Mouse (Mus musculus) cerebellum, postnatal 10 days (tissue): Measurements from ENCODE around the gene Nol12.
A peak's percentile ranks its signal among the peaks of the same experiment; 100 is the strongest.

Source experiments
- DNase-seq, 2 experiments: peaks; one replicate each; pipeline ENCODE4 v3.0.0; 2021; ENCODE audit warnings: mixed read lengths in 2 of 2

Gene Nol12

DNA sequence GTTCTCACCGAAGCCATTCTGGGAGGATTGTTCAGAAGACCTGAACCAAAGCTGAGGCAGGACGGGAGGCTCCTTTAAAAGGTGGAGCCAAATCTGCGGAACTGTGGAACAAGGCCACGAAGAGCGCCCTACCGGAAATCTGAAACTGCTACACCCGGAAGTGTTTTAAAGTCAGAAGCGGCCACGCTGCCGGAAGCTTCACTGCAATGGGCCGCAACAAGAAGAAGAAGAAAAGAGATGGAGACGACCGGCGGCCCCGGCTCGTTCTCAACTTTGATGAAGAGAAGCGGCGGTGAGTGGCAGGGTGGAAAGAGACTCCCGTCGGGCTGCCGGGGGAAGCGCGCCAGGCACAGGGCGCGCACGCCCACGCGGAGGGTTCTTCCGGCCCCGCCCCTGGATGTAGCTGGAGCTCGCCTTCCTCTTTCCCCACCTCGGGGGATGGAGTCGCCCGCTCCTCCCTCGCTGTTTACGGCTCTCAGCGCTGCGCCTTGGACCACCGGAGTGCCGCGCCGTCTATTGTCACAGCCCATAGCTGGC, at the start of gene Nol12:
Gene Nol12, plus strand, starts transcription at position 150 of the 537 bp plus-strand sequence.
- peak; percentile 90 for DNase-seq

DNA sequence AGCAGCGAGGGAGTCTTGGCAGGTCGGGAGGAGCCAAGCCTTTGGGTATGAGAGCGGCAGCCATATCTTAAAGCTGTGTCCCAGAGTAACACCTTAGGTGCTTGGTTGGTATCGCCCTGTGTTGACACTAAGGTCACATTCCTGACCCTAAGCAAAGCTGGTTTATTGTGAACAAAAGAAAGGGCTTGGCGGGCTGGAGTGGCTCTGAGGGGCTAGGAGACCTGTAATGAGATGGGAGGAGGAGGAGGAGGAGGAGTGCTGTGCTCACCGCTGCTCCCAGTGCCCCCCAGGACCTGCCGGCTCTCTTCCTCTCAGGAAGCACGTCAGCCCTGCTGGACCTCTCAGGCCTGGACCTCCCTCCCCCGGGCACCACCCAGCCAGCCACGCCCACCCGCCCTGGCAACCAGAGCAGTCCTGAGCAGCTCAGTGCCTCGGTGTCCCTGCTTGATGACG, 45.3 kb upstream of the Nol12 start:
- DNase-seq: no peak

DNA sequence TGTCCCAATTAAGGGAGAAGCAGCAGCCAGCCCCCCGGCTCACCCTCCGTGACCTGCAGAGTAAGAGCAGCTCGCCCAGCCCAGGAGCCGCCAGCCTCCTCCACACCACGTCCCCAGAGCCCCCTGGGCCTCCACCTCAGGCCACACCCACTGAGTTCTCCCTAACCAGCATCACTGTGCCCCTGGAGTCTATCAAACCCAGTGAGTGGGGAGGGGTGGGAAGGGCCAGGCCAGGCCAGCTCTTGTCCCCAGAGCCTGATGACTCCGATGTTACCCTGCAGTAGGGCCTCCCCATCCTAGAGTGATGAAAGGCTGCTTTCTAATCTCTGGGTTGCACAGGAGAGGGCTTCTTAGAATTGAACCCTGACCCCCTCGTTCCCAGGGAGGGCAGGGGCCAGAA, 42.3 kb upstream of the Nol12 start:
- DNase-seq: no peak

DNA sequence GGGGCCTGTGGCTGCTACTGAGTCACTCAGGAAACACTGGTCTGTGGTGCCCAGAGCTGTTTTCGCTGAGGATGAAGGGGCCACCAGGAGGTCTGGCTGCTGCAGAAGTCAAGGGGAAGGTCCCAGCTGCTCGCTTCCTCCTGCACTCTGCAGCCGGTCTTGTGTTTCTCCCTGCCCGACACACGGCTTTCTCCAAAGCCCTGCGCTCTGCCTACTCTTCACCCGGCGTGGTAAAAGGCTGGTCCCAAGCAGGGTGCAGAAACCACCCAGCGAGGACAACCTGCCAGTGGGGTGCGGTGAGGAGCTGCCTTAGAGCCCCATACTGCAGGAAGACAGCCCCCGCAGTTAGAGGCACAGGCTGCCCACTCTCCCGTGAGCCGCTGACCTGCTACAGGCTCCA, 40.0 kb upstream of the Nol12 start:
- DNase-seq: no peak

DNA sequence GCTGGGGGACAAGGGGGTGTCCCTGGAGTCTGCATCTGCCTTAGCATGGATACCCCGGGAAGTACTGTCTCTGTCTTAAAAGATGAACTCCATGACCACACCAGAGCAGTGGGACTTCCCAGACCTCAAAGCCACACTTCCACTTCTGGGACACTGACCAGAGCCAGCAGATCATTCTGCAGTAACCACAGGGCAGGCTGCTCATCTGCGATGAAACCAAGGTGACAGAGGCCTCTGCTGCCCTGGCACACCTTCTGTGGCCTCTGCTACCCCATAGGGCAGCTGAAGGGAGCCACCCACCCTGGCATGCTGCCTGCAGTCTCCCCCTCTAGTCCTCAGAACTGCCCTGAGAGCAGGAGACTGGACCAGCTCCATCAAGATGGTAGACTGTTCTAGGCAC, 39.0 kb upstream of the Nol12 start:
- DNase-seq: peak; percentile 48 to 50

DNA sequence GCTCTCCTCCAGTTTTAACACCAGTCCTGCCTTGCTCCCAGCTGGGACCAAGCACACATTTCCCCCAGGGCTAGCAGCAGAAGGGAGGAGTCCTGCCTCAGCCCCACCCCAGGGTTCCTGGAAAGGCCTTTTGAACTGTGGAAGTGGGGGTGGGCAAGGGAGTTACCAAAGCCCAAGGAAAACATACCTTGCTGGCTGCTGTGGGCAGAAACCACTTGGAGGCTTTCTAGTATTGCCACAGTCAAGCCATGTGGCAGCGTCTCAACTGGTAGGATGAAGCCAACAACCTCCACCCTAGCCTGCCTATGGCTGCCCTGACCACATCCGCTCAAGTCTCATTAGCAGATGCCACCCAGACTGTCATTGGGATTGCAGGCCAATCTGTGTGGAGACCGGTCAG, 38.6 kb upstream of the Nol12 start:
- peak; percentile 46 to 47 for DNase-seq

DNA sequence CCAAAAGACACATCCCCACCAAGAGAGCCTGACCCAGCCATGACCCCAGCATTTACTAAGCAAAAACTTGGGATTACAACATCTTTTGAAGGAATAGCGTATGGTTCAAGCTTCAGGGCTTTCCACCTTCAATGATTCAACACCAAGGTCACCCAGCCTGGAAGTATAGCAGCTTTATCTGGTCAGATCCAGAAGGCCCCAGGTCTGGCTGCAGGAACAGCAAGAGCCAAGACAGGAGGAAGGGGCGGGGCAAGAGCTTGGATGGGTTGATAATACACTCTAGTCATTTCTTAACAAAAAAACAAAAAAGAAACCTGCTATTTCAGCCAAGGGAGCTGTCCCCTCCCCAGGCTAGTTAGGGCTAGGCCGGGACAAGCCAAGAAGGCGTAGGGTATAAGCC, 37.2 kb upstream of the Nol12 start:
- DNase-seq: no peak

DNA sequence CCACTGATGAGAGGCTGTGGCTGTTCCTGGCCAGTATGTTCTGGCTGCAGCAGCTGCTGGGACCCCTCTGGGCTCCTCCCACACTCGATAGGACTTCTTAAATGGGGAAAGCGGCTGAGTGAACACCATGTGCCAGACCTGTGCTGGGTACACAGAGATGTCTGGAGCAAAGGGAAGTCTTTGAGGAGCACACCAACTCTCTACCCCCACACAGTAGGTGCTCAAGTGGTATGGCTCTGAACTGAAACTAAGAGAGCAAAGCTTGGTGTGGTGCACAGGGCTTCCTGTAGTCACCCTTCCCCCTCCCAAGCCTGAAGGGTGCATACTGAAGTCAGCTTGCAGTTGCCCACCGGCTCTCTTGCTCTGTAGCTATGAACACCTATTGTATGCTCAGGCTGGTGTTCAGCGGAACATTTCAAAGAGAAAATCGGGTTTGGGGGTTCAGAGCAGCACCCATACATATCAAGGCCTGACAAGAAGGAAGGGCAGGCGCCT, 36.2 kb upstream of the Nol12 start:
- DNase-seq: no peak

DNA sequence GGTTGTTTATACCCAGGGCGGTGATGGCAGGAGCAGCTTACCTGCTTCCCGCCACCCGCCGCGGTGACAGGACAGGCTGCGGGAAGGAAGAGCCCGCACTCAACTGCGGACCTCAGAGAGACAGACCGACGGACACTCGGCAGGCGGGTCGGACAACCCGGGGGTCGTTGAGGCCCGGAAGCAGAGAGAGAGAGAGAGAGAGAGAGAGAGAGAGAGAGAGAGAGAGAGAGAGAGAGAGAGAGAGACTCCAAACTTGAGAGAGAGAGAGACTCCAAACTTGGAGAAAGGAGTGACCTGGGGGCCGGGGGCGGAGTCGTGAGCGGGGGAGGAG, 35.4 kb upstream of the Nol12 start, which contains the start of gene Gm49510:
Gene Gm49510, plus strand, starts transcription at position 259 of the 331 bp plus-strand sequence.
- DNase-seq: no peak

DNA sequence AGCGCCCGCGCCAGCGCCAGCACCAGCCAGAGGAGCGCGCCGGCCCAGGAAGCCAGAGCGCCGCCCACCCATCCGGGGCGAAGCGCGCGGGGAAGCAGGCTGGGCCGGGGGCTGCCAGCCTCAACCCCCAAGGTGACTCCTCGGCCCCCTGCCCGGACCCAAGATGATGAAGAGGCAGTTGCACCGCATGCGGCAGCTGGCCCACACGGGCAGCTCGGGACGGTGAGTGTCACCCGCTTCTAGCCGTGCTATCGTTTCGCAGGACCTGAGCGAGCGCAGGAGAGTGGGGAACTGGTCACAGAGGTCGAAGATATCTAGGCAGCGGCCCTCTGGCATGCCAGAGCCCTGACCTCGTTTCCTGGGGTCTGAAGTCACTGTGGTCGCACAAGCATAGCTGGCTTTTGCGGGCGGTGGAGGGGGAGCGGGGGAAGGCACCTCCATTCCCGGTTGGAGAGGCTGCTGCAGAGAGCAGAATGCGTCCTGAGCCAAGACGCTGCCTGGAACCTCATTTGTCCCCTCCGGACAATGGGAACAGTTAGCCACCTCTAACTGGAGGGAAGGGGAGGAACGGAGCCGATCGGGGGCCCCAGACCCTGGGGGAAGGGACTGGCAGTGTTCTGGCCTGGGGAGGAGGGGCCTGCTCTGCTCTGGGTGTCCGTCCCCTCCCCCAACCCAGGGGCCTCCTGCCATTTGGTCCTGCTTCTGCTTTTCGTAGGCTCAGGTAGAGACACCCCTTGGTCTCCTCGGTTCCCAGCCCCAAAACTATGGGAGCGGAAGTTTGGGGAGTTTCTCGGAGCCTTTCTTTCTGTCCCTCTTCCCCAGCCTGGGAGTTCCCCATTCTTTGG, 34.8 kb upstream of the Nol12 start, which contains the start of gene Sh3bp1:
Gene Sh3bp1, plus strand, starts transcription at position 29 of the 845 bp plus-strand sequence.
- DNase-seq: peak; percentile 62 to 63

DNA sequence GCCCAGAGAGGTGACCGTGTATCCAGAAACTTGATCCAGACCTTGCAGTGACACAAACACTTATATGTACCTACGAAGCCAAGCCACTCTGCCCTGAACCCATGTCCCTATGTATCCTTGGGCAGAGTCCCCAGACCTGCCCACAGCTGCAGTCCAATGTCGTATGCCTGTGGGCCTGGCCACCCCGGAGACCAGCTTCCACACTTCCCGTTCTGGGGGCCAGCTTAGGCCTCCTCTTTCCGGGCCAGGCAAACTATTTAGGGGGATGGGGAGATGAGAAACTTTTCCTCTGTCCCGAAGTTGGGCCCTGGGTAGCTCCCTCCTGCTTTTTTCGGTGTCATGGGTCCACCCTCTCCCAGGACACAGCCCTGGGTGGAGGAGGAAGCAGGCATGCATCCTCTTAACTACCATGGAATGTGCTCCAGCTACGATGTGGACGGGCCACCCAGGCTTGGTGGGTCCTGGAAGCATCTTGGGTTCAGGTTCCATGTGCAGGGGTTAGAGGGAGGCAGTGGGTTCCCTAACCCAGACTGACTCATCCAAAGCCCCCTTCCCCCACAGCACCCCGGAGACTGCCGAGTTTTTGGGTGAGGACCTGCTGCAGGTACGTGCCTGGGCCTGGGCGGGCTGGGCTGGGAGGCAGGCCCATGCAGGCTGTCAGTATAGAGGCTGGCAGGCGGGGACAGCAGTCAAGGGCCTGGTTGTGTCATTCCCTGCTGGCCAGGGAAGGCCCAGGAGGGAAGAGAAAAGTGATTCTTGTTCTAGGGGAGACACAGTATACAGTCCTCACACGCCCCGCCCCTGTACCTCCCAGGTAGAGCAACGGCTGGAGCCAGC, 33.9 kb upstream of the Nol12 start:
- no peak for DNase-seq

DNA sequence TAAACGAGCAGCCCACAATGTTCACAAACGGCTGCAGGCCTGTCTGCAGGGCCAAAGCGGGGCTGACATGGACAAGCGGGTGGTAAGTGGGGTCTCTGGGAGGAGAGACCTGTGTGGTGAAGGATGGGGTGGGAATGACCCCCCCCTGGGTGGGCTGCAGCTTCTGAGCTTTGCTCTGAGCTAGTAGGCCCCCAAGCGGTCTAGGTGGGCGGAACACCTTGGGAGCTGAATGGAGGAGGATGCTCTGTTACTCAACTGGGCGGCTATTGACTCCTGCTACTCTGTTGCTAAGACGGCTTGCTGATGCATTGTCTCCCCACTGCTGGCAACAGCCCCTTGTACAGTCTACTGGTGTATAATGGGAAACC, 33.3 kb upstream of the Nol12 start:
- no peak for DNase-seq

DNA sequence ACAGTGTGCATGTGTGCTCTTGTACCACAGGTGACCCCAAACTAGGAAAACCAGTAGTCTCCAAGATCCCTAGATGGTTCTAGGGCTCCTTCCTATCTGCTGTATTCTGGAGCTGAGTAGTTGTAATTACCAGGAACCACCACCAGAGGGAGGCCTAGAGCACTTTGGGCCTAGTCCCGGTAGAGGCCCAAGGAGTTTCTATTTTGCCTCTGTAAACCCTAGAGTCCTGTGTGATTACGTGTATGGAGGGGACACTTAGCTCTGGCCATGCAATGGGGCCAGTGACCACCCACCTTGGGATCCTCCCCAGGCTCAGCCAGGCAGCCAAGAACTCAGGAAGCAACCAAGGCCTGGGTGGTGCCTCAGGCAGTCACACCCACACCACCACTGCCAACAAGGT, 31.5 kb upstream of the Nol12 start:
- DNase-seq: peak; percentile 92 to 94

DNA sequence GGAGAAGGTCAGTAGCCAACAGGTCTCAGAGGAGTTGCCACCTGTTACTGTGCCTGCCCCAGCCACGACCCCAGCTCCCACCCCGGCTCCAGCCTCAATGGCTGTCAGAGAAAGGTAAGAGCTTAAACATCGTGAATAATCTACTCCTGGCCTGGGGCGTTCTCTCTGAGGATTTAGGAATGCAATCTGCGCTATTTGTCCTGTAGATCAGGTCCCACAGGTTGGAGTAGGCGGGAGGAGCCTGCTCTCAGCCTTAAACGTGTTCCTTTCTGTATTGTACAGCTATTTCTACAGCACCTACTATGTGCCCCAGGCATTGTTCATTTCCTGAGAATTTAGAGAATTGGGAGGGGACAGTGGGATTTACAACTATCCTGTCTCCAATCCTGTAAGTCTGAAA, 26.3 kb upstream of the Nol12 start:
- no peak for DNase-seq

DNA sequence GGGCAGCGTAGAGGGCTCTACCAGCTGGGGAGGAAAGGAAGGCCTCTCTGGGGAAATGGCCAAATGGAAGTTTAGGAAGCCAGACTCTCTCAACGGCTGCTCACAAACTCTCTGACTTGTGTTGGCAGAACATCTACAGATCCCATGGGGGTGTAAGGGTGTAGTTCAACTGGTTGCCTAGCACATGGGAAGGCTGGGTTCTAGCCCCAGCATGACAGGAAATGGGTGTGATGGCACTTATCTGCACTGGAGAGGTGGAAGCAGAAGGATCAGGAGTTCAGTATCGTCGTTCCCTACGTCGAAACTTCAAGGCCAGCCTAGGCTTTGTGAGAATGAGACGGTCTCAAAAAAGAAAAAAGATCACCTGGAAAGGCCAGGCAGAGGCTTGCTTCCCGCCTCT, 25.8 kb upstream of the Nol12 start:
- no peak for DNase-seq

DNA sequence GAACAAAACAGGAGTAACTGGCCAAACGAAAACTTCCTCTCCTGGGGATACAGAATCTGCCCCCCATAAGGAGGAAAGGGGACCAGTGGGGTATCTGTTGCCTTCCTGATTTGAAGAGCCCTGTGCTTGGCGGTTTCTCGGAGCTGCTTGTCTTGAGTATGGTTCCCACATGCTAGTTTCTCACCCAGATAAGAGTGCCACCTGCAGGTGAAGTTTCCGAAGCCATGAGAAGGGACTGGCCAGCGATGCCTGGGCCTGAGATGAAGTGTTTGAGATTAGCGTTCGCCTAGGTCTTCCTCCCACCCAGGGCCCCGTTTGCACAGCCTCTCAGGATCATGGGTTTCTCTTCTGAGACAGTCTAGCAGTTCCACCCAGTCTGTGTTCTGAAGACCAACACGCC, 22.7 kb upstream of the Nol12 start:
- DNase-seq: peak; percentile 83 to 84

DNA sequence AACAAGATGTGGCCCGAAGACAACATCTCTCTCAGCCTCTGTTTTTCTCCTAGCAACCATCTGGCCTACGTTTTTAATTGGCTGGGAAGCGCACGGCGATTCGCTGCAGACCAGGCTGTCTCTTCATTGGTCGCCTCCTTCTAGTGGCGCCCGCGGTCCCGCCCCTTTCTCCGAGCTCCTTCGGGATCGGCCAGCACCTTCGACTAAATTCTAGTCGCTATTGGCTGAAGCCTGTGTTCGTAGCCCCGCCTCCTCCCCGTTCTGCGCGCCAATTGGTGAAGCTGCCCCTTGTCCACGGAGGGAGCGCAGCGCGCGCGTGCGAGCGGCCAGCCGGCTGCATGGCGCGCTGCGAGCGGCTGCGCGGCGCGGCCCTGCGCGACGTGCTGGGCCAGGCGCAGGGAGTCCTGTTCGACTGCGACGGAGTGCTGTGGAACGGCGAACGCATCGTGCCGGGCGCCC, 21.1 kb upstream of the Nol12 start, which contains the start of gene Pdxp:
Gene Pdxp, plus strand, starts transcription at position 288 of the 459 bp plus-strand sequence.
- peak; percentile 99 for DNase-seq

DNA sequence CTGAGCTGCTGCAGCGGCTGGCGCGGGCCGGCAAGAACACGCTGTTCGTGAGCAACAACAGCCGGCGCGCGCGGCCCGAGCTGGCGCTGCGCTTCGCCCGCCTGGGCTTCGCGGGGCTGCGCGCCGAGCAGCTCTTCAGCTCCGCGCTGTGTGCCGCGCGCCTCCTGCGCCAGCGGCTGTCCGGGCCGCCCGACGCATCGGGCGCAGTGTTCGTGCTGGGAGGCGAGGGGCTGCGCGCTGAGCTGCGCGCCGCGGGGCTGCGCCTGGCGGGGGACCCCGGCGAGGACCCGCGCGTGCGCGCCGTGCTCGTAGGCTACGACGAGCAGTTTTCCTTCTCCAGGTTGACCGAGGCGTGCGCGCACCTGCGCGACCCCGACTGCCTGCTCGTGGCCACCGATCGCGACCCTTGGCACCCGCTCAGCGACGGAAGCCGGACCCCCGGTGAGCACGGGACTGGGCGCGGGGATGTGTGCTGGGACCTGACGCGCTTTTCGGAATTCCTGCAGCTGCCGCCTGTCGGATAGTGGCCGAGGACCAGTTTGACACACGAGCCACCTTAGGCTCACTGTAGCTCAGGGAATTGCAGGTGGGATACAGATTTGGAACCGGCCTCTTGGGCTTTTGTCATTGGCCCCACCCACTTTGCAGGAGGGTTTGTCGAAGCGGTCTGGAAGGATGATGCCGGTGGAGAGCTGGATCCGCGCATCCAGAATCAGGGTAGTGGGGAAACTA, 20.5 kb upstream of the Nol12 start:
- peak; percentile 81 to 83 for DNase-seq

DNA sequence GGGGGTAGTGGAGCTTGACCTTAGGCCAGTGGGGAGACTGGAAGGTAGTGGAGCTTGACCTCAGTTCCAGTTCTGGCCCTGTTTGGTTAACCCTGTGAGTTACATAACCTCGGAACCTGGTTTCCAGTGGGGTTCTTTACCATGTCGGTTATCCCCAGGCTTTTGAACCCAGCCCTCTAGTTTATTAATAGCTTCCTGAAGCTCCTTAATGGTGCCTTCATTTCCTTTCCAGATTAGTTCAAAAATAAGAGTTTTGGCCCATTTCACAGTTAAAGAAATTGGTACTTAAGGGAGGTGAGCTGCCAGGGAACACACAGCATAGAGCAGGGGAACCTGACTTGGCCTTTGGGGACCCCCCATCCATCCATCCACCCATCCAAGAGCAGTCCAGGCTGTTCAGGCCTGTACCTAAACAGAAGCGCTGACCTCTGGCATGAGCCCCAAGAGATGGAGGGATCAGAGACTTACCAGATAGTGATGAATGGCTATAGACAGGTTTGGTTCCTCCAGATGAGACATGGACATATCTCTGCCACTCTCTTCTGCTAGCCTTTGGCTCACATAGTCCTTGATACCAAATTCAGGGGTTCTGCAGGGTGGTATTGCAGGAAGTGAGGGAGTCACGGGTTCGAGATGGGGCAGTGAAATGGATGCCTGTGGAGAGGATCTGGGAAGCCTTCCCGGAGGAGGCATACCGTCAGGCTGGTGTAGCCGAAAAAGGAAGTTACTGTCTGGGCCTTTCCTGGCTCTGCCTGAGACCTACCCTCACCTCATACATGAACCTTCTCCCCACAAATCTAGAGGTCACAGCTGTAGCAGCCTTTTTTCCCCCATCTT, 19.7 kb upstream of the Nol12 start:
- peak; percentile 40 to 41 for DNase-seq

DNA sequence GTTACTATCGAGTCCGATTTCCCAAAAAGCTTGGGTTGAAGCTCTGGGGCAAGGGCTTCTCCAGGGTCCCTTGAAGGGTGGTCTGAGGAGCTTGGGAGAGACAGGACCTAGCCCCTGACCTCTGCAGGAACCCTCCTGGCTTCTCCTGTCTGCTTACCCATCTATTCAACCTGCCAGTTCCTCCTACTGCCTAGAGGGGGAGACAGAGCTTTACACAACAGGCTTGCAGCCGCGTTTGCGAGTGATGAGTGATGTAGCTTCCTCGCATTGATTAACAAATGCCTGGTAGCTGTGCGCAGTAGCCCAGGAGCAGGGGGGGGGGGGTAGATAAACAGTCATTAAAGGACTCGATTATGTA, 19.1 kb upstream of the Nol12 start:
- peak; percentile 85 to 86 for DNase-seq

DNA sequence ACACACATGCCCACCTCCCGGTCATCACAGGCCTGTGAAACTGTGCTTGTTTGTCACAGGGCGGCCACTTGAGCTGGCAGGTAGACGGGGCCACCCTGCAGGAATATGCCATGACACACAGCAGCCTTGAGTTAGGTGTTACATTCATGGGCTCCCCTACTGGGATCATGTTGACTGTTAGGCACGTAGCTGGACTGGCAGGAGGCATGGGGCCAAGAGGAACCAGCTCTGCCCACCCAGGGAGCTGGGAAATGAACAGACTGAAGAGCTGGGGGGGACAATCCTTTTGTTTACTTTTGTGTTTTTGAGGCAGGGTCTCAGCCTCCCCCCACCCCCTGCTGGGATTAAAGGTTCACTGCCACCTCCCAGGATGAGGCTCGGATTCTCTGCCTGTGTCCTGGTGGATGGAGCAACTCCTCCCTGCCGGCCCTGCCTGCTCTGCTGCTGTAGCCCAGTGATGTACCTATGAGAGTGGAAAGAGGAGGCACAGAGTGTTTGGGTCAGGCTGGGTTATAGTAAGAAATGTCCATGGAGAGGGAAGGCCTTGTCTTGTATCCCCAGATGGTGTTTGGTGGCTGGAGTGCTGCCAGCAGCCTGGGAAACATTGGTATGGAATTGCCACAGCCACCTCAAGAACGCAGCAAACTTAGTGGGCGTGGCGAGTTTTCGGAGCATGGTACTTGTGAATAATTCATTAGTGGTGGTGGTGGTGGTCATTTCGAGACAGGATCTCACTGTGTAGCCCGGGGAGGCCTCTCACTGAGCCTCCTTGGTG, 18.5 kb upstream of the Nol12 start:
- DNase-seq: peak; percentile 72 to 76
